Mouse (Mus musculus) A20 (cell line): ENCODE measurements around the gene Smarcb1.

Source experiments
- DNase-seq: peaks from one replicate; pipeline ENCODE4 v3.0.0-alpha.2; 2011; ENCODE audit warnings: low read depth, low spot score

Gene Smarcb1

GRCm38 (mm10) chr10:75934991-75935390, 13.6 kb upstream of the Smarcb1 start:
- DNase-seq: no peak

GRCm38 (mm10) chr10:75932891-75933290, 11.5 kb upstream of the Smarcb1 start, which contains the start of gene Chchd10:
Gene Chchd10 (plus strand): TSS chr10:75933130.
- no peak for DNase-seq

GRCm38 (mm10) chr10:75932081-75932678, 10.8 kb upstream of the Smarcb1 start:
- no peak for DNase-seq

GRCm38 (mm10) chr10:75931311-75931710, 9.9 kb upstream of the Smarcb1 start:
- DNase-seq: no peak

GRCm38 (mm10) chr10:75930304-75930703, 8.9 kb upstream of the Smarcb1 start:
- no peak for DNase-seq

- DNase-seq: no peak
These were observed 5.0 kb upstream of the Smarcb1 start for GRCm38 (mm10) chr10:75926396-75926795.

GRCm38 (mm10) chr10:75924324-75924723, 2.9 kb upstream of the Smarcb1 start:
- peak; percentile 21 for DNase-seq

- no peak for DNase-seq
These were observed 526 bp upstream of the Smarcb1 start for GRCm38 (mm10) chr10:75921726-75922560.

- no peak for DNase-seq
These were observed 2.4 kb downstream of the Smarcb1 start for GRCm38 (mm10) chr10:75919026-75919425.

GRCm38 (mm10) chr10:75916840-75917239, 4.6 kb downstream of the Smarcb1 start:
- DNase-seq: no peak

GRCm38 (mm10) chr10:75915557-75915956, 5.9 kb downstream of the Smarcb1 start:
- no peak for DNase-seq

GRCm38 (mm10) chr10:75913013-75913589, 8.3 kb downstream of the Smarcb1 start:
- DNase-seq: no peak

- DNase-seq: no peak
These were observed 10.7 kb downstream of the Smarcb1 start for GRCm38 (mm10) chr10:75910698-75911097.

- no peak for DNase-seq
These were observed 14.5 kb downstream of the Smarcb1 start for GRCm38 (mm10) chr10:75906882-75907281.

GRCm38 (mm10) chr10:75904391-75904790, 17.0 kb downstream of the Smarcb1 start:
- DNase-seq: no peak

- no peak for DNase-seq
These were observed 22.6 kb downstream of the Smarcb1 start for GRCm38 (mm10) chr10:75898846-75899245.

- no peak for DNase-seq
These were observed 23.3 kb downstream of the Smarcb1 start for GRCm38 (mm10) chr10:75898039-75898564.

- peak; percentile 25 for DNase-seq
These were observed 24.0 kb downstream of the Smarcb1 start for GRCm38 (mm10) chr10:75897373-75897772.

GRCm38 (mm10) chr10:75896208-75896607, 25.2 kb downstream of the Smarcb1 start:
- DNase-seq: peak; percentile 37

GRCm38 (mm10) chr10:75895730-75896129, 25.7 kb downstream of the Smarcb1 start:
- DNase-seq: peak; percentile 11

GRCm38 (mm10) chr10:75894601-75895000, 26.8 kb downstream of the Smarcb1 start:
- peak; percentile 48 for DNase-seq

- DNase-seq: peak; percentile 99
These were observed 28.2 kb downstream of the Smarcb1 start, which contains the start of gene Derl3 for GRCm38 (mm10) chr10:75893089-75893750. Gene Derl3 (plus strand): TSS chr10:75893413.
